Mouse (Mus musculus): Measurements from ENCODE around the gene 4931422A03Rik. TPM values are rescaled to one million over a fixed set of nuclear protein-coding genes. Genes with fewer than 3 reads are reported as not detected.

4931422A03Rik gene
- polyA plus RNA-seq, 1 experiment from 2014 or later, result 2.1 TPM

DNA sequence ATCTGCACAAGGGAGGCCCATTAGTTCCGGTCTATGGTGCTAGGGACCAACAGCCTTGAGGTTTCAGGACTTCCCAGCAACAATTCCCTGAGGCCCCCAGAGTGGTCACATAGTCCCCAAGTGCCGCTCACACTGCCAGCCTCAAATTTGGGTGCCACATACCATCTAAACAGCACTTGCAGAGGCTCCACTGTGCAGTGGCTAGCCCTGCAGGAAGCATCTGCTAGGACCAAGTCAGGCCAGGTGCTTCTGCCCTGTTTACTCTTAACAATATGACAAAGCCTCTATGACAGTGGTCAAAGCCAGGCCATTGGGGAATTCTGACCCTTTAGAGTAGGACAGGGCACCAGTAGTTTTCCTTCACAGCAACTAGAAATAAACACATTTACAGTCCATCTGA lies 91.5 kb downstream of the 4931422A03Rik start:
- no peak overlapping the region for H3K4me2 ChIP-seq (ENCODE audit: low read depth, low read length)
- no peak for ATAC-seq (replicated peaks; ENCODE audit: extremely low read depth, insufficient read depth, low FRiP score)
- H3K36me3 ChIP-seq (ENCODE audit: control insufficient read depth, insufficient read depth), result no peaks in the 10 kb centered on the region
- WGBS, result 90% methylated on average over 2 of the region's 2 CpGs
- H3K9ac ChIP-seq (ENCODE audit: low read length), result no peak overlapping the region
- no peak overlapping the region for H3K27ac ChIP-seq (ENCODE audit: low read length)
- H3K27me3 ChIP-seq (ENCODE audit: control insufficient read depth, insufficient read depth, low read length), result peaks cover 2% of the 10 kb centered on the region
- no peaks in the 10 kb centered on the region for H3K4me1 ChIP-seq (ENCODE audit: control insufficient read depth, insufficient read depth, low read length)
- H3K9me3 ChIP-seq (replicated peaks; ENCODE audit: control insufficient read depth, low read length), result no peaks in the 10 kb centered on the region
- no peak overlapping the region for H3K4me3 ChIP-seq (ENCODE audit: low read length)

- ATAC-seq (replicated peaks; ENCODE audit: extremely low read depth, insufficient read depth, low FRiP score), result no peak
Observed at GRCm38 (mm10) chr2:103935691-103936435, 92.3 kb downstream of the 4931422A03Rik start.

GRCm38 (mm10) chr2:103934670-103935069 lies 93.5 kb downstream of the 4931422A03Rik start:
- no peak overlapping the region for H3K4me2 ChIP-seq (ENCODE audit: low read depth, low read length)
- ATAC-seq (replicated peaks; ENCODE audit: extremely low read depth, insufficient read depth, low FRiP score), result no peak
- H3K4me3 ChIP-seq (ENCODE audit: low read length), result no peak overlapping the region
- no peaks in the 10 kb centered on the region for H3K4me1 ChIP-seq (ENCODE audit: control insufficient read depth, insufficient read depth, low read length)
- H3K36me3 ChIP-seq (ENCODE audit: control insufficient read depth, insufficient read depth), result no peaks in the 10 kb centered on the region
- no peak overlapping the region for H3K27ac ChIP-seq (ENCODE audit: low read length)
- 70% methylated on average over 3 of the region's 3 CpGs for WGBS
- H3K9me3 ChIP-seq (replicated peaks; ENCODE audit: control insufficient read depth, low read length), result no peaks in the 10 kb centered on the region
- H3K9ac ChIP-seq (ENCODE audit: low read length), result no peak overlapping the region
- H3K27me3 ChIP-seq (ENCODE audit: control insufficient read depth, insufficient read depth, low read length), result peaks cover 2% of the 10 kb centered on the region

More at GRCm38 (mm10) chr2:103935691-103936435, 92.3 kb downstream of the 4931422A03Rik start:
- Histone ChIP-seq H3K9me3 (replicated peaks; ENCODE audit: control insufficient read depth, low read length) (no peaks in the 10 kb centered on the region), H3K27me3 (ENCODE audit: control insufficient read depth, insufficient read depth, low read length) (peaks cover 2% of the 10 kb centered on the region), H3K9ac (ENCODE audit: low read length) (no peak overlapping the region), H3K4me1 (ENCODE audit: control insufficient read depth, insufficient read depth, low read length) (no peaks in the 10 kb centered on the region), H3K4me2 (ENCODE audit: low read depth, low read length) (no peak overlapping the region), H3K36me3 (ENCODE audit: control insufficient read depth, insufficient read depth) (no peaks in the 10 kb centered on the region), H3K27ac (ENCODE audit: low read length) (no peak overlapping the region), H3K4me3 (ENCODE audit: low read length) (no peak overlapping the region)
- 57% methylated on average over 10 of the region's 10 CpGs for WGBS

- Histone ChIP-seq H3K4me3 (ENCODE audit: low read length) (no peak overlapping the region), H3K9ac (ENCODE audit: low read length) (no peak overlapping the region), H3K27ac (ENCODE audit: low read length) (no peak overlapping the region), H3K9me3 (replicated peaks; ENCODE audit: control insufficient read depth, low read length) (no peaks in the 10 kb centered on the region), H3K4me1 (ENCODE audit: control insufficient read depth, insufficient read depth, low read length) (no peaks in the 10 kb centered on the region), H3K36me3 (ENCODE audit: control insufficient read depth, insufficient read depth) (no peaks in the 10 kb centered on the region), H3K4me2 (ENCODE audit: low read depth, low read length) (no peak overlapping the region), H3K27me3 (ENCODE audit: control insufficient read depth, insufficient read depth, low read length) (peaks cover 2% of the 10 kb centered on the region)
- 68% methylated on average over 7 of the region's 7 CpGs for WGBS
- ATAC-seq (replicated peaks; ENCODE audit: extremely low read depth, insufficient read depth, low FRiP score), result no peak
Observed at GRCm38 (mm10) chr2:103934270-103934669, 93.9 kb downstream of the 4931422A03Rik start.

- H3K27ac ChIP-seq (ENCODE audit: low read length), result no peak overlapping the region
- no peak overlapping the region for H3K4me3 ChIP-seq (ENCODE audit: low read length)
- no peak for ATAC-seq (replicated peaks; ENCODE audit: extremely low read depth, insufficient read depth, low FRiP score)
- H3K4me2 ChIP-seq (ENCODE audit: low read depth, low read length), result no peak overlapping the region
- H3K36me3 ChIP-seq (ENCODE audit: control insufficient read depth, insufficient read depth), result no peaks in the 10 kb centered on the region
- H3K4me1 ChIP-seq (ENCODE audit: control insufficient read depth, insufficient read depth, low read length), result no peaks in the 10 kb centered on the region
- WGBS, result 62% methylated on average over 9 of the region's 9 CpGs
- peaks cover 2% of the 10 kb centered on the region; the same call in 1 of the 2 replicates for H3K27me3 ChIP-seq (ENCODE audit: control insufficient read depth, insufficient read depth, low read length)
- no peaks in the 10 kb centered on the region for H3K9me3 ChIP-seq (replicated peaks; ENCODE audit: control insufficient read depth, low read length)
- H3K9ac ChIP-seq (ENCODE audit: low read length), result no peak overlapping the region
Observed at GRCm38 (mm10) chr2:103932480-103932879, 95.7 kb downstream of the 4931422A03Rik start.

DNA sequence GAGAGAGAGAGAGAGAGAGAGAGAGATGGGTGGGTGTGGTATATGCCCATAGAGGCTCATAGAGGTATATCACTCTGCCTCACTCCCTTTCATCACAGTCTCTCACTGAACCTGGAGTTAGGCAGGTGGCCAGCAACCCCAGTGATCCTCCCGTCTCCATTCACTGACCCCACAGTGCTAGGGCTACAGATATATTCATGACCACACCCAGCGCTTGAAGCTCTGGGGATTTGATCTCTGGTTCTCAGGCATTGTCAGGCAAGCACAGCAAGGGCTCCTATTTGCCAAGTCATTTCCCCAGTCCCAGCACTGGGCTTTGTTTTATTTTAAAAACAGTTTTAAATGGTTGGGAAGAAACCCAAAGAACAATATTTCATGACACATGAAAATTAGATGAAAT lies 96.1 kb downstream of the 4931422A03Rik start:
- WGBS, result 59% methylated on average over 2 of the region's 2 CpGs

DNA sequence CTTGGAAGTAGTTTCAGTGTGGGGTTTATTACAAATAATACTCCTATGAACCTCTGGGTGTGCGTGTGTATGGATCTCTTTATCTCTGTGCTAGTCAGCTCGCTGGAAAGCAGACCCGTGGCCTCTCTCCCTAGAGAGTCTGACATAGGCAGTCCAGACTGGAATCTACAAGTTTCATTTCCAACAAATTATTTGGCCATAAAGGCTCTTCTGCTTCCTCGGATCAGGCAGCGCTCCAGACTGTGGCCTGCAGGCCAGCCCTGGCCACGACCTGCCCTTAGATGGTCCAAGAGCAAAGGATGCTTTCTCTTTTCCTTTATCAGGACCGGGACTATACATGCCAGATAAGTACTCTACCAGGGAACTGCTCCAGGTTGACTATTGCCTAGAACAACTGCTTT lies 96.7 kb downstream of the 4931422A03Rik start:
- Histone ChIP-seq H3K4me1 (ENCODE audit: control insufficient read depth, insufficient read depth, low read length) (no peaks in the 10 kb centered on the region), H3K4me3 (ENCODE audit: low read length) (no peak overlapping the region), H3K4me2 (ENCODE audit: low read depth, low read length) (no peak overlapping the region), H3K9ac (ENCODE audit: low read length) (no peak overlapping the region), H3K27me3 (ENCODE audit: control insufficient read depth, insufficient read depth, low read length) (no peaks in the 10 kb centered on the region; the same call in 1 of the 2 replicates), H3K36me3 (ENCODE audit: control insufficient read depth, insufficient read depth) (no peaks in the 10 kb centered on the region), H3K27ac (ENCODE audit: low read length) (no peak overlapping the region), H3K9me3 (replicated peaks; ENCODE audit: control insufficient read depth, low read length) (no peaks in the 10 kb centered on the region)
- 45% methylated on average over 7 of the region's 7 CpGs for WGBS
- no peak for ATAC-seq (replicated peaks; ENCODE audit: extremely low read depth, insufficient read depth, low FRiP score)

More for the DNA sequence above, 96.1 kb downstream of the 4931422A03Rik start:
- ATAC-seq (replicated peaks; ENCODE audit: extremely low read depth, insufficient read depth, low FRiP score), result no peak
- Histone ChIP-seq H3K9ac (ENCODE audit: low read length) (no peak overlapping the region), H3K4me1 (ENCODE audit: control insufficient read depth, insufficient read depth, low read length) (no peaks in the 10 kb centered on the region), H3K36me3 (ENCODE audit: control insufficient read depth, insufficient read depth) (no peaks in the 10 kb centered on the region), H3K4me3 (ENCODE audit: low read length) (no peak overlapping the region), H3K4me2 (ENCODE audit: low read depth, low read length) (no peak overlapping the region), H3K27ac (ENCODE audit: low read length) (no peak overlapping the region), H3K9me3 (replicated peaks; ENCODE audit: control insufficient read depth, low read length) (no peaks in the 10 kb centered on the region), H3K27me3 (ENCODE audit: control insufficient read depth, insufficient read depth, low read length) (peaks cover 2% of the 10 kb centered on the region; the same call in 1 of the 2 replicates)

DNA sequence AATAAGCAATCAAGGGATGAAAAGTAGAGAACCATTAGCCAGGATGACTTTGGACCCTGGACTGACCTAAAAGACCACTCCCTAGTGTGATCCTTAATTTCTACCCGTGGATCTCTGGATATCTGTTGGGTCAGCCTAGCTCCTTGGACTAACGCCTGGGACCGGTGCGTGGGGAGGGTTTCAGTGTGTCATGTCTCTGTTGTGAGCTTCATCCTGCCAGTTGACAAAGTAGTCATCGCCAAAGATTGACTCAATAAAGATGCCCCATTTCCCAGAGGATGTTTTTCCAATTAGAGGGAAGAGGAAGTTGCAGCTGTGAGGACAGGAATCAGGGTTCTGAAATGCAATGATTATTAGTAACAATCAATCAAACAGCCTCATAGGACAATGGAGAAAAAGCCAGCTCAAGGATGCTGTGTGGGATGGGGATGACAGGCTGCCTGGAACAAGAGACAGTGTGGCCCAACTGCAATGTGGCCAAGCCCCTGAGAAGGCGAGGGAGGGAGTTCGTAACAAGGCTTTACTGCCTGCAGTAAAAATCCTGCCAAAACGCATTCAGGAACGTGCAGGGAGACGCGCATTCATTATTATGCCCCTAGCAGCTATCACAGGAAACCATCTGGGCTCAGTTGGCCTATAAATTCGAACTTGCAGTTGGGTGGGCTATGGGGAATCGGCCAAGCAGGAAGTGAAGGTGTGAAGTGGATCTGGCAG lies 97.7 kb downstream of the 4931422A03Rik start:
- no peaks in the 10 kb centered on the region for H3K27me3 ChIP-seq (ENCODE audit: control insufficient read depth, insufficient read depth, low read length)
- no peak for ATAC-seq (replicated peaks; ENCODE audit: extremely low read depth, insufficient read depth, low FRiP score)
- WGBS, result 53% methylated on average over 13 of the region's 13 CpGs
- no peaks in the 10 kb centered on the region for H3K4me1 ChIP-seq (ENCODE audit: control insufficient read depth, insufficient read depth, low read length)
- no peak overlapping the region for H3K4me2 ChIP-seq (ENCODE audit: low read depth, low read length)
- H3K4me3 ChIP-seq (ENCODE audit: low read length), result no peak overlapping the region
- H3K36me3 ChIP-seq (ENCODE audit: control insufficient read depth, insufficient read depth), result no peaks in the 10 kb centered on the region
- H3K9me3 ChIP-seq (replicated peaks; ENCODE audit: control insufficient read depth, low read length), result no peaks in the 10 kb centered on the region
- H3K27ac ChIP-seq (ENCODE audit: low read length), result no peak overlapping the region
- H3K9ac ChIP-seq (ENCODE audit: low read length), result no peak overlapping the region

DNA sequence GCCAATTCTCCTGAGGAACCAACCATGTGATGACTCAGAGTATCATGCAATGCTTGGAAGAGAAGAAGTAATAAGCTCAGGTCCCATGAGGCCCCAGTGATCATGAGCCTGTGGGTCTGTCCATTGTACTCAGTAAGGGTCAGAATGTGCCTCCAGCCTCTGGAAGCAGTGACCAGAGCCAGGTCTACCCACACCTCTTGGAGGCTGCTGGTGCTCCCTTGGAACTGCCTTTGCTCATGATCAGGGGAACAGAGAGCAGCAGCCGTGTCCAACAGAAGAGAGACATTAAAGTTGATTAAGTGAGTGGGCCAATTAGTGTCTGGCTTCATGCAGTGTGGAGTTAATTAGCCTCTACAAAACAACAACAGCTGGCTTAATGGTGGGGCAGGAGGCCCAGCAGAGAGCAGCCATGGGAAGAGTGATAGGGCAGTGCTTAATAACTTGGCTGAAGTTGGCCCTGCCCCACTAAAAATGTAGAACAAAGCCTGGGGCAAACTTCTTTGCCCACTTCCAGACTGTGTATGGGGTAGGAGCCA lies 100.5 kb downstream of the 4931422A03Rik start:
- Histone ChIP-seq H3K27me3 (ENCODE audit: control insufficient read depth, insufficient read depth, low read length) (no peaks in the 10 kb centered on the region), H3K27ac (ENCODE audit: low read length) (no peak overlapping the region), H3K9ac (ENCODE audit: low read length) (no peak overlapping the region), H3K4me2 (ENCODE audit: low read depth, low read length) (no peak overlapping the region), H3K9me3 (replicated peaks; ENCODE audit: control insufficient read depth, low read length) (0 out of 2 replicates have a peak, but pooled peaks cover 3% of the 10 kb centered on the region), H3K4me1 (ENCODE audit: control insufficient read depth, insufficient read depth, low read length) (no peaks in the 10 kb centered on the region), H3K4me3 (ENCODE audit: low read length) (no peak overlapping the region), H3K36me3 (ENCODE audit: control insufficient read depth, insufficient read depth) (no peaks in the 10 kb centered on the region)
- WGBS, result 80% methylated on average over 1 of the region's 1 CpGs
- no peak for ATAC-seq (replicated peaks; ENCODE audit: extremely low read depth, insufficient read depth, low FRiP score)
